Mouse (Mus musculus): ENCODE measurements around the gene Obox8. TPM values are rescaled to one million over a fixed set of nuclear protein-coding genes. Genes with fewer than 3 reads are reported as not detected.

Obox8 gene
- not detected for polyA plus RNA-seq (2017; shearing (Covaris generic))

GRCm38 (mm10) chr7:14333457-14333856 is at the start of gene Obox8:
Gene Obox8 (minus strand): TSS chr7:14333557.

Other genes starting within 250 kb of the Obox8 start
- gene Sult2a3, start 210.5 kb downstream of the Obox8 start, polyA plus RNA-seq (2017; shearing (Covaris generic)): not detected
- gene Sult2a6, start 78.7 kb downstream of the Obox8 start, polyA plus RNA-seq (2017; shearing (Covaris generic)): not detected
- not detected for gene Sult2a8, start 113.2 kb upstream of the Obox8 start, polyA plus RNA-seq (2017; shearing (Covaris generic))
- not detected for gene Sult2a7, start 160.7 kb upstream of the Obox8 start, polyA plus RNA-seq (2017; shearing (Covaris generic))
- not detected for gene Vmn1r90, start 229.9 kb upstream of the Obox8 start, polyA plus RNA-seq (2017; shearing (Covaris generic))

All from effector memory CD4-positive, alpha-beta T cell, adult 7 months (primary cell).